Mouse (Mus musculus) embryo, embryonic 10 days (tissue): ENCODE measurements at regions not wholly inside any gene's neighbourhood (a gene's known extent, or its start where the extent isn't known, plus 50 kb on each side); places are given as distances from the start of the nearest gene placed in this dataset.
A peak's percentile ranks its signal among the peaks of the same experiment; 100 is the strongest.

ENCODE experiments used
- DNase-seq: peaks from one replicate; pipeline ENCODE4 v3.0.0-alpha.2; 2015; ENCODE audit warnings: low spot score

GRCm38 (mm10) chrX:56276348-56276747 is 63.7 kb upstream of the Gm773 start:
- peak; percentile 4 for DNase-seq

GRCm38 (mm10) chrX:56274170-56274569 is 61.5 kb upstream of the Gm773 start:
- peak; percentile 55 for DNase-seq

- DNase-seq, result no peak
These were observed 57.0 kb upstream of the Gm773 start for GRCm38 (mm10) chrX:56269706-56270105.
